ENCODE assay signal across 8 mouse cellular contexts in the genomic region with DNA sequence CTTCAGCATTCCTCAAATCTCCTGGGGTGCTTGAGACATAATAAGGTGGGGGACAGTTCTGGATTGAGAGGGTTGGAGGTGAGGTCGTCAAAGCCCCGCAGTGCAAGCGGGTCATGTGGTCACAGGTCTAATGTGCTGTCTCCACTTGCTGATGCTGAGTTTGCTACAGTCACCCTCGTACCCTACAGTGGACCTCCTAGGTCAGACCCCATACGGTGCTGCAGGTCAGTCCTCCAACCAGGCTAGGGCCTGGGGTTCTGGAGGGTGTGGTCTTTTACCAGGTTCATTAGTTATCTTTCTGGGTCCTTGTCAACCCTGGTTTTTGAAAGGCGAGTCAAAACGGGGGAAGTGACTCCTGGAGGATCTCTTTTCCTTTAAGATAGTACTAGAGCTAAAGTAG. TPM values are rescaled to one million over a fixed set of nuclear protein-coding genes. Genes with fewer than 3 reads are reported as not detected.
A peak's percentile ranks its signal among the peaks of the same experiment; 100 is the strongest.
DNase-seq lines count a peak whose midpoint lies in the region; ATAC-seq lines count a peak whose summit lies in the region.

No protein-coding gene starts in this region.

- H3K9ac ChIP-seq in heart, embryonic 11.5 days (ENCODE audit: low read depth, low read length): peak overlapping the region; percentile 85
- H3K9ac ChIP-seq in heart, embryonic 15.5 days: peak overlapping the region; percentile 91

- 2% methylated on average over 7 of the region's 7 CpGs for WGBS in heart, embryonic 11.5 days (ENCODE audit: insufficient replicate concordance)
- 10% methylated on average over 7 of the region's 7 CpGs for WGBS in heart, embryonic 15.5 days
- WGBS in midbrain, embryonic 10.5 days: 2% methylated on average over 7 of the region's 7 CpGs

- H3K4me1 ChIP-seq in heart, embryonic 11.5 days (ENCODE audit: control insufficient read depth, insufficient read depth, low read length): peaks cover 45% of the 10 kb centered on the region
- H3K4me1 ChIP-seq in heart, embryonic 15.5 days (replicated peaks): peaks cover 56% of the 10 kb centered on the region
- peaks cover 48% of the 10 kb centered on the region for H3K4me1 ChIP-seq in midbrain, embryonic 10.5 days

- H3K4me2 ChIP-seq in heart, embryonic 11.5 days: peak overlapping the region; percentile 92
- H3K4me2 ChIP-seq in heart, embryonic 15.5 days: peak overlapping the region; percentile 92

- no peaks in the 10 kb centered on the region for H3K36me3 ChIP-seq in heart, embryonic 11.5 days (ENCODE audit: control insufficient read depth, insufficient read depth, low read length)
- H3K36me3 ChIP-seq in heart, embryonic 15.5 days: no peaks in the 10 kb centered on the region
- H3K36me3 ChIP-seq in midbrain, embryonic 10.5 days: no peaks in the 10 kb centered on the region

- no peaks in the 10 kb centered on the region for H3K9me3 ChIP-seq in heart, embryonic 11.5 days (replicated peaks; ENCODE audit: control insufficient read depth, low read length)
- H3K9me3 ChIP-seq in heart, embryonic 15.5 days (replicated peaks): no peaks in the 10 kb centered on the region
- no peaks in the 10 kb centered on the region for H3K9me3 ChIP-seq in midbrain, embryonic 10.5 days (replicated peaks)

- no peak for ATAC-seq in heart, embryonic 11.5 days (replicated peaks; ENCODE audit: insufficient number of reproducible peaks, low FRiP score, low TSS enrichment)
- no peak for ATAC-seq in heart, embryonic 15.5 days (replicated peaks; ENCODE audit: insufficient number of reproducible peaks, insufficient read depth, low FRiP score, low read depth)

- intact Hi-C loops in heart, postnatal 36 days (cut with DNase I): loop anchor here (2.0 kb wide), 1 partner anchor 29 kb away; no protein-coding TSS in a partner anchor

- DNase-seq in heart, postnatal 36 days: no peak
- peak; percentile 41 for DNase-seq in MEL-GATA-1-ER (ENCODE audit: extremely low read depth, low read depth)
- no peak for DNase-seq in midbrain, embryonic 10.5 days (ENCODE audit: low spot score)
- no peak for DNase-seq in right cerebral cortex, postnatal 25 days
- DNase-seq in frontal cortex, adult 2 months (ENCODE audit: extremely low spot score in 1 of 2, low spot score in 1 of 2): no peak
- DNase-seq in layer of hippocampus, postnatal 14 days (ENCODE audit: low spot score in 2 of 2): no peak

- peak overlapping the region; percentile 80 for H3K4me3 ChIP-seq in heart, embryonic 11.5 days (ENCODE audit: low read depth, low read length)
- H3K4me3 ChIP-seq in heart, embryonic 15.5 days: peak overlapping the region; percentile 94
- peak overlapping the region; percentile 89 for H3K4me3 ChIP-seq in midbrain, embryonic 10.5 days

- H3K27me3 ChIP-seq in heart, embryonic 11.5 days (ENCODE audit: control insufficient read depth, insufficient read depth, low read length): no peaks in the 10 kb centered on the region
- no peaks in the 10 kb centered on the region; the same call in 1 of the 2 replicates for H3K27me3 ChIP-seq in heart, embryonic 15.5 days
- peaks cover 15% of the 10 kb centered on the region; the same call in 1 of the 2 replicates for H3K27me3 ChIP-seq in midbrain, embryonic 10.5 days (ENCODE audit: low read depth, poor library complexity, severe bottlenecking)

- H3K27ac ChIP-seq in heart, embryonic 11.5 days (ENCODE audit: low read depth, low read length): no peak overlapping the region
- H3K27ac ChIP-seq in heart, embryonic 15.5 days: peak overlapping the region; percentile 86
- peak overlapping the region; percentile 96 for H3K27ac ChIP-seq in midbrain, embryonic 10.5 days (replicated peaks)

RNA-seq across cellular contexts. Expression of a gene that starts 0.4 kb away (rescaled TPM):
- 4.9 and 6.5 TPM in 2 replicates for polyA plus RNA-seq in heart, embryonic 11.5 days (2014; fragmentation: Nextera tagmentation; extraction: Ambion mirVana)
- 10 to 100 TPM; 29.6 to 35.3 TPM for total RNA-seq in heart, postnatal 36 days (2021)
- 16.9 and 19.5 TPM in 2 replicates for polyA plus RNA-seq in heart, embryonic 15.5 days (2015; fragmentation: Nextera tagmentation; extraction: Ambion mirVana)
- polyA plus RNA-seq in midbrain, embryonic 10.5 days (2016; fragmentation: Nextera tagmentation; extraction: Ambion mirVana): 14.3 and 16.7 TPM in 2 replicates
- polyA plus RNA-seq in frontal cortex, adult 2 months (2012; rRNA removed): 32.2 and 39.5 TPM in 2 replicates
- total RNA-seq in layer of hippocampus, postnatal 14 days (2021): 10 to 100 TPM; 26.5 to 28.4 TPM

RNA-seq across cellular contexts. Expression of a gene that starts 24.3 kb away (rescaled TPM):
- 2.1 and 2.2 TPM in 2 replicates for polyA plus RNA-seq in heart, embryonic 11.5 days (2014; fragmentation: Nextera tagmentation; extraction: Ambion mirVana)
- total RNA-seq in heart, postnatal 36 days (2021): 1 to 10 TPM; 6.4 to 7.2 TPM
- 1.1 and 2.1 TPM in 2 replicates for polyA plus RNA-seq in heart, embryonic 15.5 days (2015; fragmentation: Nextera tagmentation; extraction: Ambion mirVana)
- 3.4 and 3.6 TPM in 2 replicates for polyA plus RNA-seq in midbrain, embryonic 10.5 days (2016; fragmentation: Nextera tagmentation; extraction: Ambion mirVana)
- 1.9 and 2.6 TPM in 2 replicates for polyA plus RNA-seq in frontal cortex, adult 2 months (2012; rRNA removed)
- 1 to 10 TPM; 5.5 to 5.8 TPM for total RNA-seq in layer of hippocampus, postnatal 14 days (2021)
